Mouse (Mus musculus): ENCODE measurements around the gene Prkce.

The Prkce gene

GRCm38 (mm10) chr17:86414608-86415007, 247.0 kb downstream of the Prkce start:
- no peak for DNase-seq (ENCODE audit: low spot score)

DNA sequence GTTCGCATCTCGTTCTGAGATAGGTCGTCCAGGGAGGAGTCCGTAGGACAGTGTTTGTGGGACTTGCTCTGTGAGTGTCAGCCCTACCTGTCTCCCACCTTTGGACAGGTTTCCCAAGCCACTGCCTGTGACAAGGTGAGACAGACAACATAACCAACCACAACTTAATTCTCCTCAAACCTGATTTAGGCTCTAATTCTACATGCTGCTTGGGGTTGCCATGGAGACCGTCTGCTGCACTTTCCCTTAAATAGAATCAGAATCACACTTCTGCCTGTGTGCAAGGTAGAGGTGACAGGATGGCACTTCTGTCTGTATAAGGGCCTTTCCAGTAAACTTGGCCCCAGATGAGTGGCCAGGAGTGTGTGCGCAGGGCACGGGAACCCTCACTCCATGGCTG, 248.4 kb downstream of the Prkce start:
- DNase-seq (ENCODE audit: low spot score), result no peak

DNA sequence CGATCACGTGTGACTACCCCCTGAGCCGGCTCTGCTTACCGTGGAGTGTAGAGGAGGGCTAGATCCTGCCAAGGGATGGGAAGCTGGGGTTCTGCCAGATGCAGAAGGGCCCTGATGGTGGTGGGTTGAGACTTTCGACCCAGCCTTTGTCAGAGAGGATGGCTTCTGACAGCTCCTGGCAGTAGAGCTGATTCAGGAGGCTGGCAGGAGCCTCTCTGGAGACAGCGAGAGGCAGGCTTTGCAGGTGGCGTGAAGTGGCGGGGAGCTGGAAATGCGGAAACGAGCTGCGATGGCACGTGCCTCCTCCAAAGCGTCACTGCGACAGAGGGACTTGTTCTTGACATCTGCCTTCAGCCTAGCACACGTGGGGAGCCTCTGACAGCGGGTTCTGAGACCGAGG, 250.7 kb downstream of the Prkce start:
- no peak for DNase-seq (ENCODE audit: low spot score)

- DNase-seq (ENCODE audit: low spot score), result no peak
Observed at GRCm38 (mm10) chr17:86419199-86419598, 251.6 kb downstream of the Prkce start.

DNA sequence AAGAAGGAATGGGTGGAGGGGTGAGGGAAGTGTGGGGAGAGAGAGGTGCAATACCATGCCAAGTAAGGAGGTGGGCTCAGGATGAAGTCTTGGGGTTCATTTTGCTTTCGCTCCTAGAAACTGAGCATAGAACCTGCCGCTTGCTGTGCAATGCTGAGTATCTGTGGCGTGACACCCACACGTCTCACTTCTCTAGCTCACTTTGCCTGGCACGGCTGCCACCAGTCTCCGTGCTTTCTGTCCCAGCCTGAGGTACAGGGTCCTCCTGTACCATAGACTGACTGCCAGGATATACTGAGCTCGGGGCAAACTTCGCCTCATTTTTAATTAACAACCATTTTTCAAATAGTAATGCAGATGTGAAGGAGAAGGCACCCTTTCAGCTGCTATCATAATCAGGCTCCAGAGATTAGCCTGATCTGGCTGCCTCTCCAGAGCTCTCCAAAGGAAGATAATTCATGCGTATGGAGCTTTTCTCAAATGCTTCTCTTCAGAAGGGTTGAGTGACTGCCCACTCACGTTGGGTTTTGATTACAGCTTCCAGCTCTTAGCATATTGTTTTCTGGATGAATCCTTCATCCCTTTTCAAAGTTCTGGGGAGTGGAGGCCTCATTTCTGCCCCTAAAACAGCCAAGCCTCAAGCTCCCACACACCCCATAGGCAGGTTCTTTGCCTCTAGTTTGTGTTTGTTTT, 253.2 kb downstream of the Prkce start:
- no peak for DNase-seq (ENCODE audit: low spot score)

DNA sequence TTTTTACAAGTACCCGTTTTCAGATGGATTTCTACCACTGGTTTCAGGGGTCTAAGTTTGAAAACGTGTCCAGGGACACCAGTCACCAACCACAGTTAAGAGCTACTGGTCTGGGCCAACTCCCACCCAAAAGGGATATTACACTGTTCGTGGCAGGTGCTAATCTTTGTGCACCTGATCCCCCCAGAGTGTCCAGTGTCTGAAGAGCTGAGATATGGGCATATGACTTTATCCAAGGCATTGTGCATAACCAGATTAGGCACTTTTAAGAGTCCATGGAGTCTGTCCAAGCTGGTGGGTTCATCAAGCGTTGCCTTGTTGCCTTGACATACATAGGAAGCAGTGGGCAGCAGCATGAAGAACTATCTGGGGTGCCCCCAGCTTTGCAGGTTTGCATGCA, 254.4 kb downstream of the Prkce start:
- no peak for DNase-seq (ENCODE audit: low spot score)

GRCm38 (mm10) chr17:86429877-86430276, 262.3 kb downstream of the Prkce start:
- no peak for DNase-seq (ENCODE audit: low spot score)

GRCm38 (mm10) chr17:86433117-86433516, 265.5 kb downstream of the Prkce start:
- DNase-seq (ENCODE audit: low spot score), result no peak

- DNase-seq (ENCODE audit: low spot score), result no peak
Observed at GRCm38 (mm10) chr17:86433813-86434212, 266.2 kb downstream of the Prkce start.

GRCm38 (mm10) chr17:86434781-86435180, 267.2 kb downstream of the Prkce start:
- DNase-seq (ENCODE audit: low spot score), result no peak

DNA sequence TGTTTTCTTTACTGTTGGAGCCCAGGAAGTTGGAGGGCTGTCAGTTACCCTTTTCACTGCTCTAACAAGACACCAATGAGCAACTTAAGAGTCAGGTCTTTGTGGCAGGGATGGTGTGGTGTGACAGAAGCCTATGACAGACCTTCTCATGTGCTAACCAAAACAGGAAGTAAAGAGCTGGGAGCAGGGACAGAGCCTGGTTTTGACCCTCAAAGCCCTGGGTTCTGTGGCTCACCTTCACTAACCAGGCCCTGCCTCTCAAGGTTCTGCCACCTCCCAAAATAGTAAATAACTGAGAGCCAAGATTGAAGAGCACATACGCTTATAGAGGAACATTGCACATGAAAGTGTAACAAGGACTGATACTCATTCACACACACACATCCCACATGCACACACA, 268.0 kb downstream of the Prkce start:
- no peak for DNase-seq (ENCODE audit: low spot score)

DNA sequence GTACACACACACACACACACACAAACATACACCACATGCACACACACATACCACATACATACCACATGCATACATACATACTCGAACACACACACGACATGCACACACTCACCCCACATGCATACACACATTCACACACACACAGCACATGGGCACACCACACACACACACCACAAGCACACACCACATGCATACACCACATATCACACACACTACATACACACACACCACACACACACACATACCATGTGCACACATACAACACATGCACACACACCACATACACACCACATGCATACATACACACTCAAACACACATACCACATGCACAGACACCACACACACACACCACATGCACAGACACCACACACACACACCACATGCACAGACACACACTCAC, 268.4 kb downstream of the Prkce start:
- DNase-seq (ENCODE audit: low spot score), result no peak

DNA sequence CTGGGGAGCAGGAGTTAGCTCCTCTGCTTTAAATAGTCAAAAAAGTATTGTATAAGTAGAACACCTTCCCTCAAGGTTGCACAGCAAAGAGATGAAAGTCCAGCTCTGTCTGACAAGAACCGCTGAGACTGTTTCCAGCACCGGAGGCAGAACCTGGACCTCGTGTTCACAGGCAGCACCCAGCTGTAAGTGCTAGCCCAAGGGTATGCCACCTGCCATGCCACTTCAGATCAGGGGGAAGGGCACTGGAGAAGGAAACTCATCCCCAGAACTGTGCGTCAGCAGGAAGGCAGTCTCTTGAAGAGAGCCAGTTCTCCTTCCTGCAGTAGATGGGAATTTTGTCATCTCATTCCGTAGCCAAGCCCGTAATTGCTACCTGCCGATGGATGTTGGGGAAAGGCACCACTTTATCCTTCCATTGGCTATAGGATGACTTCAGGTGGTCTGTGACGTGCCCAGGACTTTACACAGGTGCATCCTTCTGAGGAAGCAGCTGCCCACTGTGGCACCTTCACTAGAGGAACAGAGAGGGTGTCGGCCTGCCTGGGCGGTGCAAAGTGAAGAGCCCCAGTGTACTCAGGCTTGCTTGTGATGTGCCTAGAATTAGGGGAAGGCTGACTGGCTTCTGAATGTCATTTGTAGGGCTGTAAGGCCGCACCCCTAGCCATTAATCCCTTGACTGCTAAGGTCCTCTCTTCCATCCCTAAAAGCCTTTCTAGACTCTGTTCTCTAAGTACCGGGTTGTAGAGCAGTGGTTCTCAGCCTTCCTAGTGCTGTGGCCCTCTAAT, 269.2 kb downstream of the Prkce start:
- no peak for DNase-seq (ENCODE audit: low spot score)

GRCm38 (mm10) chr17:86437516-86438277, 270.1 kb downstream of the Prkce start:
- no peak for DNase-seq (ENCODE audit: low spot score)

- no peak for DNase-seq (ENCODE audit: low spot score)
Observed at GRCm38 (mm10) chr17:86438278-86438661, 270.7 kb downstream of the Prkce start.

DNA sequence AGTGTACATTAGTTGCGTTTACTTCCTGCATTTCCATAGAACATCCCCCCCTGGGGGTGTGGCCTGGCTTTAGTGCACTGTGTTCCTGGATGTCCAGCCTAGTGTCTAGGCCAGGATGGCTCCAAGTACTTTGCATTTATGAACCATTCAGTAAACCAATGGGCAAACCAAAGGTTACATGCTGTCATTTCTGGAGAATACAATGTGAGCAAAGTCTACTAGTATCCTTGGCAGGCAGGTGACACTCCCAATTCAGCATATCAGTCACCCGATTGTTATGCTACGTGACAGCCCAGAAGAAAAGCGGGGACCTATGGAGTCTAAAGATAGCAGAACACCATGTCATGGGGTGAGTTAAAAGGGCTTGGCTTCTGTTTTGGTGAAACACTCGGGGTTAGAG, 271.2 kb downstream of the Prkce start:
- no peak for DNase-seq (ENCODE audit: low spot score)

DNA sequence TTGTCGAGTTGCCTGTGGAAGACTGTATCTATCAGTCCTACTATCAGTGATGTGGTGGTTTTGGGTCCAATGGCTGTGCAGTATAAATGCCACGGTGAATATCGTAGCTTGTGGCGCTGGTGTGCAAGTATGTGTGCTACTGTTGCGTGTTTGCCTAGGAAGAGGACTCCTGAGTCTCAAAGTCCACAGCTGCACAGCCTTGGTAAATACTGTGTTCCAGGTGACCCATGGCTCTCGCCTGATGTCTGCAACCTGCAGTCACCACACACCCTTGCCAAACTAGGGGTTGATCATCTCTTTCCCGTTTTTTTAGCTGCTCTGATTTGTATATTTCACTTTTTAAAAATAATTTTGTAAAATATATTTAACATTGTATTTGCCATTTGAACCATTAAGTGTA, 273.5 kb downstream of the Prkce start:
- DNase-seq (ENCODE audit: low spot score), result no peak

DNA sequence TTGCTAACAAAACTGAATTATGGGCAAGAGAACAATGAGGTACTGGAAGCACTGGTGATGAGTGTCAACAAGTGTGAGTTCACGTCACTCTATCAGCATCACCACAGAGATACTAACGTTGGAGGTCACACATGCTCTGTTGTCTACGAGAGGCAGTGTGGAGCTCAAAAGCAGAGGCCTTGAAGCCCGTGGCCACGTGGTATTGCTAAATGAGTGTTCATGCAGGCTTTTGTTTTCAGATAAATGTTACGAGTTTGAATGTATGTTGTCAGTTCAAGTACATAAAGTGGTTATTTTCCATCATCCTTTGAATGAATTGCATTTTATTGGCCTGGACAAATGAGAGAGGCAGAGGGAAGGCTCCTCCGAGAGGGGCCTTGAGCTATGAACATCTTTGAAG, 276.3 kb downstream of the Prkce start:
- no peak for DNase-seq (ENCODE audit: low spot score)

- DNase-seq (ENCODE audit: low spot score), result peak; percentile 95
Observed at GRCm38 (mm10) chr17:86444578-86445419, 277.2 kb downstream of the Prkce start.

DNA sequence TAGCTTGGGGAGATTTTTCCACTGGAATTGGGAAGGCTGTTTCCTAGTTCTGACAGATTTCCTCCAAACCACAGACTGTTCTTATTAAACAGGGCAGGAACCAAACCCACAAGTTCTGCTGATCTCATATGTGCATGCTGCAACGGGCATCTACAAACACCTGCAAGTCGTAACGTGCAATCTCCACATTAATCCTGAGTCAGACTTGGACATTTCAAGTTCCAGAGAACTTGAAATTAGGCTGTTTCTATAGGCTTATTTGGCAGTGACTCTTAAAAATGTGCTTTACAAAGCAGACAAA, 277.8 kb downstream of the Prkce start:
- DNase-seq (ENCODE audit: low spot score), result peak; percentile 63

DNA sequence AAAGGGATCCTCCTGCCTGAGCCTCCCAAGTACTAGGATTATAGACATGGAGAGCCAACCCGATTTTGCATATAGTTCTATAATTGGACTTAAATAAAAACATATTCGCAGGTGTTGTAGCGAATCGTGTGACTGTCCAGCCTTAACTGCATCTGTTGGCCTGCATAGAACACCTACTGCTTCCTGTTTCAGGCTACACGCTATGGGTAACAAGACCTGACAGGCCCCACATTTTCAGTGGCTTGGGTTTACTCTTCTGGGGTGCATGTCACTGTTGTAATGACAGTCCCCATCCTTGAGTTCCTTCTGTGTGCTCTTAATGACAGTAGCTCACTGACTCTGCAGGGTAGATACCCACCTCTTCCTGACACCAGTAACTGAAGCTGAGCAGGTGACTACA, 278.3 kb downstream of the Prkce start:
- DNase-seq (ENCODE audit: low spot score), result no peak

- DNase-seq (ENCODE audit: low spot score), result no peak
Observed at GRCm38 (mm10) chr17:86447101-86447598, 279.6 kb downstream of the Prkce start.
